Mouse (Mus musculus) liver, postnatal 0 days (tissue): ENCODE measurements around the gene Ptms.

Experiments used
- CTCF ChIP-seq: sonication (generic); IDR thresholded peaks from 2 replicates; pipeline ENCODE4 v1.5.1; 2016; ENCODE audit warnings: antibody characterized with exemption, low read depth
- EP300 ChIP-seq: IDR thresholded peaks from 2 replicates; pipeline ENCODE4 v1.6.1; 2016; ENCODE audit warnings: antibody characterized with exemption, low read depth, mild to moderate bottlenecking

DNA sequence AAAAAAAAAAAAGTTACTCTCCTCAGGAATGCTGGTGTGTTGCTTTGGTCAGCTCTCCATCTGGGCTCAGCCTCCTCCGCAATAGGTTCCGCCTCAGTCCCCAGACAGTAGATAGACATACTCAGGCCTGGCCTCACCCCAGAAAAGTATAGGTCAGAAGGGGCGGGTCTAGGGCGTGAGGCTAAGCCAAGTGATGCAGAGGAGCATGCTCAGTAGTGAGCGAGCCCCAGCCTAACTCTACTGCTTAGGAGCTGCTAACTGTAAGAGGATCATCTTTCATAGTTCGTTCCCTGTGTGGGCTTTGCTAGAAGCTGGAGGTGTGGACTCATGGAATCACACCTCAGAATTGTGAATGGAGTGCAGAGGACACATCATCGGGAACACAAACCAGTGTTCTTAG is 18.7 kb upstream of the Ptms start:
- TF ChIP-seq CTCF (no peak), EP300 (no peak)
